Mouse (Mus musculus) liver, adult 2 months (tissue): ENCODE results near the gene Mpp2.

Experiments
- CTCF ChIP-seq: fragments of 200-500 bp; IDR thresholded peaks from 2 replicates; pipeline ENCODE4 v1.5.1; 2011; ENCODE audit warnings: low read depth, low read length, control low read depth
- POLR2A ChIP-seq: fragments of 200-500 bp; IDR thresholded peaks from 2 replicates; pipeline ENCODE4 v1.6.1; 2011; ENCODE audit warnings: low read length, control low read depth; ENCODE audit not compliant: insufficient read depth; ENCODE audit errors: extremely low read depth

DNA sequence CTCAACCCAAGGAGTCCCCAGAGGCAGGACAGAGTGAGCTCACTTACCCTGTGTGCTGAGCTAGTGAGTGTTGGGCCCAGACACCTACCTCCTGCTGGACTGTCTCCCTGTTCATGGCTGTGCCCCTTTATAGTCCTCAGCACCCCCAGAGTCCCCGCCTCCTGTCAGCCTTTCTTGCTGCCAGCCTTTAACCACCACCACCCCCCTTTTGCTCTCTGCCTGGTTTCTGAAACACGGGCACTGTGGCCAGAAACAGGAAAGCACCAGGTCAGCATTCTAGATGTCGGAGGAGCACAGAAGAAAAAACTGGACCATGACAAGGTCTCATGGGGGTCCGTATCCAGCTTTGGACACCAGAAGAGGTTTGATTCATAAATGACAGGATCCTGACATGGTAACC, 12.9 kb upstream of the Mpp2 start, which contains the start of gene Ppy:
- TF ChIP-seq POLR2A (no peak), CTCF (no peak)
